Mouse (Mus musculus) CD4-positive, CD25-positive, alpha-beta regulatory T cell, adult 9 weeks (primary cell): ENCODE results near the gene Gipc2. TPM values are rescaled to one million over a fixed set of nuclear protein-coding genes. Genes with fewer than 3 reads are reported as not detected.

Experiments used
- polyA plus RNA-seq: library from polyadenylated mRNA; unstranded; fragments of 100-300 nt; shearing (Covaris generic); gene quantifications from one replicate; pipeline ENCODE4 v1.2.1, GENCODE M21; 2017

The Gipc2 gene
- polyA plus RNA-seq = not detected

DNA sequence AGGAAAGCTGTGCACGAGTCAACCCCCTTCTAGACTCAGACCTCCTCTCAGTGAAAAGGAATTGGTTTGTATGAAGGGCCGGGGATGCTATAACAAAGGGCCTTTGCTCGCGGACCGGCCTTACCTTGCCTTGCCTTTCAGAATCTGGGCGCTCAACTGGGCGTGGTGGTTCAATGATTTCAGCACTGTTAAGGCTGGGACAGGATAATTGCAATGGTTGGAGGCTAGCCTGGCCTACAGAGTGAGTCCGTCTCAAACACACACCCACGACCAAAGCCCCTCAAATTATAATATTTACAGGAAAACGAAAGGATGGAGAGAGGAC lies at the start of gene Gipc2:
Gipc2 (minus strand) TSS at position 132 of the 325 bp plus-strand sequence.

DNA sequence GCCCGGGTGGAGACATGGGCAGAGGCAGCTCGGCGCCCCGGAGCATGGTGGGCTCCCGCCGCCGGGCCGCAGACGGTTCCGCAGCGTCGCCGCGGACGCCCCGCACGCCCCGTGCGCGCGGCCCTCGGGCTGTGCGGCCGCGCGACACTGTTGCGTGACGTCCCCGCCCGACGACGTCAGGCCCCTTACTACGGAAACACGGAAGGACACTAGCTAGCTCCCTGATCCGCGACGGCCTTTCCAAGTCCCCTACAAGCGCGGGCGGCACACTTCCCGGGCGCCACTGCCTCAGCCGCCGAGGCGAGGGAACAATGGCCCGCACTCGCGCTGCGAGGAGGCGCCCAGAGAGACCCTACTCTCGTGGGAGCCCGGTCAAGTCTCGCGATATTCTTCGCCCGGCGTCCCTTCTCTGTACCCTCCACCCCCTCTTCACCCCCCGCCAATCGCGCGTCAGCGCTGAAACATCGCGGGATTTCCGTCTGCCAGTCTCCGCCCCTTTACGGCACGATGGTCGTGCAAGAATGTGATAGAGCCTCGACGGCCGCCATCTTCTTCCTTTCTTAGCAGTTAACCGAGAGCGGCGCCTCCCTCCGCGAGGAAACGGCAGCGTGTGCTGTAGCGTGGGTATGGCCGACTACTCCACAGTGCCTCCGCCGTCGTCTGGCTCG lies 44.1 kb upstream of the Gipc2 start, which contains the start of the genes Dnajb4 and Fubp1:
Dnajb4 (minus strand) TSS at position 336 of the 668 bp plus-strand sequence.
Fubp1 (plus strand) TSS at position 456 of the 668 bp plus-strand sequence.

Other genes with a start within 250 kb of the Gipc2 start
- gene Dnajb4, start 44.1 kb upstream of the Gipc2 start, polyA plus RNA-seq = 13.3 TPM
- 259 TPM for gene Fubp1, start 44.2 kb upstream of the Gipc2 start, polyA plus RNA-seq
- 0.56 TPM for gene Nexn, start 100.1 kb upstream of the Gipc2 start, polyA plus RNA-seq
- 11.6 TPM for gene Miga1, start 174.2 kb upstream of the Gipc2 start, polyA plus RNA-seq
- 44.5 TPM for gene Usp33, start 180.2 kb upstream of the Gipc2 start, polyA plus RNA-seq
- 34.2 TPM for gene Zzz3, start 229.2 kb upstream of the Gipc2 start, polyA plus RNA-seq